Mouse (Mus musculus) liver, adult 10 weeks (tissue): ENCODE measurements around the gene Btbd35f24. TPM values are rescaled to one million over a fixed set of nuclear protein-coding genes. Genes with fewer than 3 reads are reported as not detected.

ENCODE experiments used
- polyA plus RNA-seq: library from polyadenylated mRNA; stranded (reverse); fragments of 350-450 nt; fragmentation: Illumina TruSeq; extraction: RNeasy Lipid Tissue Mini Kit (QIAGEN cat#74804); gene quantifications from one replicate; pipeline ENCODE4 v1.2.3, GENCODE M21; 2014; ENCODE audit warnings: low read depth, low replicate concordance

The Btbd35f24 gene
- polyA plus RNA-seq: not detected

DNA sequence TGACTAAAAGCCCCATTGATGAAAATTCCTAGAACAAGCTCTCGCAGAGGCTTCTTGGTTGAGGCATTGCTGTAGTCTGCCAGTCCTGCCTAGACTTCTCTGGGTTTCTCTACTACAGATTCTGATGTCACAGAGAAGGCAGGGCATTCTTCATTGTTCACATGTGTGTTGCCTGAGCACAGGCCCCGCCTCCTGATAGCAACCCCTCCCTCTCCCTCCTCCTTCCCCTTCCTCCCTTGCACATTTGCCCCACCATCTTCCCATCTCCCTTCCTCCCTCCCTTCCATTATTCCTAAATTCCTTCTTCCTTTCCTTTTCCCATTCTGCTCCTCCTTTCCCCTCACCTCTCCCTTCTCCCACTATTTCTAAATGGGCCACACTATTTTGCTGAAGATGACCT lies at the start of gene Btbd35f24:
TSS of gene Btbd35f24 (minus strand) at position 101 of the 400 bp plus-strand sequence.

Other genes with a start within 250 kb of the Btbd35f24 start
- not detected for gene Btbd35f23, start 119.0 kb downstream of the Btbd35f24 start, polyA plus RNA-seq
- not detected for gene Btbd35f11, start 247.9 kb upstream of the Btbd35f24 start, polyA plus RNA-seq